Mouse (Mus musculus) midbrain, postnatal 0 days (tissue): ENCODE results near the gene Fam173a. TPM values are rescaled to one million over a fixed set of nuclear protein-coding genes. Genes with fewer than 3 reads are reported as not detected.

Experiments used
- ATAC-seq: fragments of 200-750 bp; cut with Nextera tagmentation; 2 replicates; pipeline ENCODE4 v1.8.0; 2017; ENCODE audit warnings: moderate number of reproducible peaks, mild to moderate bottlenecking, moderate TSS enrichment, moderate library complexity; ENCODE audit not compliant: low FRiP score
- DNase-seq: peaks from one replicate; pipeline ENCODE4 v3.0.0-alpha.2; 2015; ENCODE audit warnings: low spot score
- H3K27ac ChIP-seq: fragments of 300-500 bp; sonication (generic); 2 replicates; pipeline ENCODE4 v1.5.1; 2014; ENCODE audit warnings: low read depth, mild to moderate bottlenecking, low read length, mixed read lengths
- H3K27me3 ChIP-seq: fragments of 300-500 bp; sonication (generic); 2 replicates; pipeline ENCODE4 v1.6.1; 2014; ENCODE audit warnings: low read length, control low read depth, mixed read lengths; ENCODE audit not compliant: insufficient read depth
- H3K36me3 ChIP-seq: fragments of 300-500 bp; sonication (generic); 2 replicates; pipeline ENCODE4 v1.6.1; 2014; ENCODE audit warnings: low read length, control low read depth, mixed read lengths; ENCODE audit not compliant: insufficient read depth
- H3K4me1 ChIP-seq: fragments of 300-500 bp; sonication (generic); 2 replicates; pipeline ENCODE4 v1.6.1; 2014; ENCODE audit warnings: mild to moderate bottlenecking, control low read depth, antibody characterized with exemption, low read length, mixed read lengths; ENCODE audit not compliant: insufficient read depth
- H3K4me2 ChIP-seq: fragments of 300-500 bp; sonication (generic); 2 replicates; pipeline ENCODE4 v1.6.1; 2014; ENCODE audit warnings: low read depth, mild to moderate bottlenecking, low read length, mixed read lengths; ENCODE audit not compliant: poor library complexity, severe bottlenecking
- H3K4me3 ChIP-seq: fragments of 300-500 bp; sonication (generic); 2 replicates; pipeline ENCODE4 v1.5.1; 2014; ENCODE audit warnings: low read depth, mild to moderate bottlenecking, low read length, moderate library complexity
- H3K9ac ChIP-seq: fragments of 300-500 bp; sonication (generic); replicated peaks from 2 replicates; pipeline ENCODE4 v1.6.1; 2014; ENCODE audit warnings: mild to moderate bottlenecking, low read length, moderate library complexity, mixed read lengths; ENCODE audit not compliant: poor library complexity, severe bottlenecking
- H3K9me3 ChIP-seq: fragments of 300-500 bp; sonication (generic); 2 replicates; pipeline ENCODE4 v1.6.1; 2016; ENCODE audit warnings: low read length, control low read depth
- CTCF ChIP-seq: IDR thresholded peaks from 2 replicates; pipeline ENCODE4 v1.5.1; 2016; ENCODE audit warnings: antibody characterized with exemption, mild to moderate bottlenecking
- WGBS: fragments of 180-500 bp; shearing (Covaris S2); extraction: QIAGEN DNeasy Blood & Tissue Kit; methylation state at CpG from one replicate; pipeline ENCODE4 v1.1.7; 2014; 5-methylcytosine and 5-hydroxymethylcytosine counted together
- polyA plus RNA-seq: library from polyadenylated mRNA; unstranded; fragments of >200 nt; fragmentation: Nextera tagmentation; extraction: Ambion mirVana; gene quantifications from 2 replicates; pipeline ENCODE4 v1.2.1, GENCODE M21; 2015
- total RNA-seq: library from RNA; depleted of rRNA; stranded (reverse); fragments of >200 nt; gene quantifications from 2 replicates; pipeline ENCODE4 v1.2.3, GENCODE M21; 2014

The Fam173a gene
- total and polyA plus RNA-seq, 2 experiments from 2014 or later = 74.2 to 106 TPM

DNA sequence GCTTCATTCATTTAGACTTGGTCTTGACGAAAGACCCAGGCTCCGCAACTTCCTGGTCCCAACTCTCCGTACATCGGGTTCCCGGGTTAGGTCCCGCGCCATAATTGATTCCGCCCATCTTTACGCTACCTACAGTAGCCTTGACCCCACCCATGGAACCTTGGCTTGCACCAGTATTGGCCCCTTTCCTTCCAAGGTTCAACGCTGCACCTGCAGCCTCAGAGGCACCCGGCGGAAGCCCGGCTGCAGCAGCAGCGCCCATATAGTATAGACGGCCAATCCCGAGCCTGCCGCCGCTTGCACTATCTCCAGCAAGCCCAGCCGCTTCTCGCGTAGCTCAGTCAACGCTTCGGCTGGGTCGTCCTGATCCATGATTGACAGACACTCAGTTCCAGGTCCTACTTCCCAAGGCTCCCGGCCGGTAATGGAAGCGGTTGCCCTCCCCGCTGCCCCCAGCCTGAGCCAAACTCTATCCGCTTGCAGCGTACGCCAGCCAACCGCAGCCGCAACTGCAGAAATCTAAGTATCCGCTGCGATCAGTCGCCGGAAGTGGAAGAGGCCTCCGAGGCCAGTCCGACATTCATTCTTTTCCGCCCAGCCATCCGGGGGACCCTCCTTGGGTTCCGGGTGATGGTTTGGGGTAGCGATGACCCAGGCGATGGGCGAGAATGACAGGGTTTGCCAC lies 716 bp downstream of the Fam173a start:
- Histone ChIP-seq H3K9me3 (no peaks in the 10 kb centered on the region), H3K27me3 (0 out of 2 replicates have a peak, but pooled peaks cover 6% of the 10 kb centered on the region), H3K4me3 (peak overlapping the region; percentile 84), H3K9ac (peak overlapping the region; percentile 79), H3K4me1 (peaks cover 16% of the 10 kb centered on the region; the same call in 1 of the 2 replicates), H3K27ac (peak overlapping the region; percentile 90), H3K4me2 (peak overlapping the region; percentile 87), H3K36me3 (peaks cover 15% of the 10 kb centered on the region; the same call in 1 of the 2 replicates)
- ATAC-seq (peak; percentile 78), DNase-seq (peak; percentile 86)
- TF ChIP-seq CTCF = no peak
- under 1% methylated on average over 44 of the region's 45 CpGs for WGBS

DNA sequence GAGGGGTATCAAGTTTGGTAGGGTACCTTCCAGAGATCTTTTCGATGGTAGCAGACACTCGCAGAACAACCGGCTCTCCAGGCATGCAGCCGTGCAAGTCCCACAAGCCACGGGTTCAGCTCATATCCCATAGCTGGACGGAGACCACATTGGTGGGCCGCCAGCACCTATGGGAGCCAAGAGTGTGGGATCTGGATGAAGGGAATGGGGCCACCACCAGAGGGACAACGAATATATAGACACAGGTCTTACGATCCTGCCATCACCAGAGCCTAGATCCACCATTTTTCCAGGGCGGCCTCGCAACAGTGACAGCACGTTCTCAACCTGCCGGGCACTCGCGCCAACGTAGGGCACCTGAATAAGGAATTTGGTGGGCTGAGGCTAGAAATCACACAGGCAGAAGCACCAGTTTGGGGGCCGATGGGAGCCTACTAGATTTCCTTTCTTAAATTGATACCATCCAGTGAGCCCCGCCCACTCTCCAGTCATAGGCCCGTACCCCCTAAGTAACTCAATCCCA lies 1.3 kb downstream of the Fam173a start:
- TF ChIP-seq CTCF = peak; percentile 33
- 0 out of 2 replicates have a peak, but pooled peaks cover 1% of the 10 kb centered on the region for H3K27me3 ChIP-seq
- H3K4me1 ChIP-seq = peaks cover 16% of the 10 kb centered on the region; the same call in 1 of the 2 replicates
- no peaks in the 10 kb centered on the region for H3K9me3 ChIP-seq
- peak overlapping the region; percentile 87 for H3K4me2 ChIP-seq
- peak overlapping the region; percentile 84 for H3K4me3 ChIP-seq
- H3K27ac ChIP-seq = peak overlapping the region; percentile 90
- H3K36me3 ChIP-seq = peaks cover 15% of the 10 kb centered on the region; the same call in 1 of the 2 replicates
- WGBS = 26% methylated on average over 19 of the region's 19 CpGs
- peak overlapping the region; percentile 79 for H3K9ac ChIP-seq
- ATAC-seq (0 out of 2 replicates have a peak, but pooled peaks have one; percentile 2), DNase-seq (peak; percentile 48)

DNA sequence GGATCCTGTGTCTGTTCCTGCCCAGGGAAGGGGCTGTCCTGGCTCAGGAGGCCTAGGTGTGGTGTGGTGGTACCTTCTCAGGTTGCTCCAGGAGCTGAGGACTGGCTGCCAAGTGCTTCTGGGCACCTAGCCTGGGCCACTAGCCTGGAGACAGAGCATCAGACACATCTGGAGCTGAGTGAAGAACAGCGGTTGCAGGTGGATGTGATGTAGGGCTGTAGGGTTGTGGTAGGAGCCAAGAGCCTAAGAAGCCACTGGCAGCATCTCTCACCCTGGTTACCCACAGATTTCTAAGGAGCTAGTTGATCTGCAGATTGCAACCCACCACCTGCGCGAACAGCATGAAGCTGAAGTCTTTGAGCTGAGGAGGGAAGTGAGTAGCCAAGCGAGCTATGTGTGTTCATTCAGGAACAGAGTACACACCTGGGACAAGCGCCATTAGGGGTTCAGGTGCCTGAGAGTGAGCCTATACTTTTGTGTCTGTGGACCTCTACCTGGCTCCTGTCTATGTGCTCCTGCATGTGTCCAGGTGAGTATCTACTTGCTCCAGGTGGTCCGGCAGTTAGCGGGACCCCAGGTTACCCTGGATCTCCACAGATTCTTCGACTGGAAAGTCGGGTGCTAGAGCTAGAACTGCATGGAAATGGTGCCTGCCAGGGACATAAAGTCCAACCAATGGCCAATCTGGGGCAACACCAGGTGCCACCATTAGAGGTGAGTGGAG lies 5.8 kb downstream of the Fam173a start:
- H3K27me3 ChIP-seq = no peaks in the 10 kb centered on the region
- H3K4me1 ChIP-seq = peaks cover 17% of the 10 kb centered on the region
- no peak for DNase-seq
- H3K9ac ChIP-seq = no peak overlapping the region
- H3K4me3 ChIP-seq = no peak overlapping the region
- H3K27ac ChIP-seq = no peak overlapping the region
- no peak overlapping the region for H3K4me2 ChIP-seq
- ATAC-seq = no peak
- peaks cover 36% of the 10 kb centered on the region for H3K36me3 ChIP-seq
- no peaks in the 10 kb centered on the region for H3K9me3 ChIP-seq
- TF ChIP-seq CTCF = no peak
- 90% methylated on average over 9 of the region's 9 CpGs for WGBS

DNA sequence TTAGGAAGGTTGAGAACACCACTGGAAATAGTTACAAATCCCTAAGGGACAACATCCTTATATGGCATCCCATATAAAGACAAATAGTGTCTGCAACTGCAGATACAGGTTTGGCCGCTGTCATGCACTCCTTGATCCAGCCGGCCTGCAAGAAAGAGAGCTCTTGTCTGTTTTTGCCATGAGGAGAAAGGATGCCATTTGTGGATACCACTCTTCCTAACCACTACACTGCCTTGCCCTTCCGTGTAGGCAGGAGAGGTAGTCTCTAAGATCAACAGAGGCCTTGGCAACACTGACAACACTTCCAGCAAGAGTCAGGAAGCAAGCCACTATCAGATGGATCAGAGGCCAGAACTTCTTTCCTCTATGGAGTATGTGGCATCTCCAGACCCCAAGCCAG lies 6.4 kb downstream of the Fam173a start, which contains the start of gene Ccdc78:
Gene Ccdc78, plus strand, starts transcription at position 301 of the 400 bp plus-strand sequence.
- Histone ChIP-seq H3K27me3 (no peaks in the 10 kb centered on the region), H3K27ac (peak within 1 kb of the TSS; percentile 62), H3K4me1 (peaks cover 17% of the 10 kb centered on the region), H3K9me3 (no peaks in the 10 kb centered on the region), H3K36me3 (peaks cover 42% of the 10 kb centered on the region), H3K4me3 (peak within 1 kb of the TSS; percentile 73), H3K4me2 (peak within 1 kb of the TSS; percentile 86), H3K9ac (peak within 1 kb of the TSS; percentile 69)
- no peak for TF ChIP-seq CTCF
- 83% methylated on average over 3 of the region's 3 CpGs for WGBS
- DNase-seq (no peak), ATAC-seq (no peak)

DNA sequence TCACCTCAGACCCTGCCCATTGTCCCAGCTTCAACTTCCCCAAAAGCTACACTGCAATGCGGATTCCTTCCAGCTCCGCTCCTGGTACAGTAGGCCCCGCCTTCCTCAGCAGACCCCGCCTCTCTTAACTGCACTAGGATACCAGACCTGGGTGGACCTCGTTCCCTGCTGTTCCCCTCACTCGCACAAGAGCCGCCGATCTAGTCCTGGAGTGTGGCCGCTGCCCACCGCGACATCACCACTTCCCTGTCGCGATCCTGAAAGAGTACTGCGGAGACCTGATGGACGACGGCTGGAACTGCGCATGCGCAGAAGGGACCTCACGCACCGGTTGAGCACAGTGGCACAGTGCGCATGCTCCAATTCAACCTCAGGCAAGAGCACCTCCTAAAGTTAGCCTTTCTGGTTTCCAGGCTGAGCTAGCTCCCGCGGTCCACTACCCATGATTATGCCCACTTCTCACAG lies 7.4 kb downstream of the Fam173a start, which contains the start of gene Haghl:
Gene Haghl, minus strand, starts transcription at position 393 of the 465 bp plus-strand sequence.
- Histone ChIP-seq H3K4me1 (peaks cover 11% of the 10 kb centered on the region), H3K27me3 (no peaks in the 10 kb centered on the region), H3K4me2 (peak within 1 kb of the TSS; percentile 86), H3K27ac (peak within 1 kb of the TSS; percentile 62), H3K4me3 (peak within 1 kb of the TSS; percentile 73), H3K36me3 (peaks cover 51% of the 10 kb centered on the region), H3K9me3 (no peaks in the 10 kb centered on the region), H3K9ac (peak within 1 kb of the TSS; percentile 69)
- ATAC-seq (peak; percentile 84), DNase-seq (peak; percentile 97)
- under 1% methylated on average over 23 of the region's 23 CpGs for WGBS
- peak; percentile 29 for TF ChIP-seq CTCF
